Mouse (Mus musculus) kidney, adult 2 months (tissue): ENCODE measurements around the gene Nkiras2.

Source experiments
- CTCF ChIP-seq: fragments of 200-500 bp; conservative IDR thresholded peaks from 2 replicates; pipeline ENCODE4 v1.5.1; 2011; ENCODE audit warnings: low read depth, mild to moderate bottlenecking, control low read depth, low read length, moderate library complexity, mixed read lengths; ENCODE audit not compliant: insufficient read depth, insufficient read length
- POLR2A ChIP-seq: fragments of 200-500 bp; IDR thresholded peaks from one replicate; pipeline ENCODE4 v1.6.1; 2011; ENCODE audit warnings: low read depth, low read length, control low read depth

DNA sequence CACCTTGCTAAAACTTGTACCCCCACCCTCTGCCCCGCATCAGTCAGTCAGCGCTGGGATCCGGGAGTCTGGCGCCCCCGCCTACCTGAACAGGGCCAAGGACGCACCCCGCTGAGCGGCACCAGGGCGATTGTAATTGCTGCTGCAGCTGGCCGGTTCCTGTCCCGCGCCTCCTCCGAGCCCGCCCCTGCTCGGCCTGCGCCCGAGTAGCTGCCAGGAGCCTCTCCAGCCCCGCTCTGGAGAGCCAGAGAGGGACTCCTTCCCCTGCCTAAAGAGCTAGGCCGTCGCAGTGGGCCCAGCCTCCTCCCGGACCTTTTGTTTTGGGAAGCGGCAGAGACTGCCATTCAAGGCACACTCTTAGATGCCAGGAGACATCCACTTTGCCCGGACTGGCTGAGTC, 54.1 kb downstream of the Nkiras2 start:
- TF ChIP-seq CTCF (no peak), POLR2A (no peak)
